Mouse (Mus musculus): ENCODE measurements at regions not wholly inside any gene's neighbourhood (a gene's known extent, or its start where the extent isn't known, plus 50 kb on each side); places are given as distances from the start of the nearest gene placed in this dataset.

DNA sequence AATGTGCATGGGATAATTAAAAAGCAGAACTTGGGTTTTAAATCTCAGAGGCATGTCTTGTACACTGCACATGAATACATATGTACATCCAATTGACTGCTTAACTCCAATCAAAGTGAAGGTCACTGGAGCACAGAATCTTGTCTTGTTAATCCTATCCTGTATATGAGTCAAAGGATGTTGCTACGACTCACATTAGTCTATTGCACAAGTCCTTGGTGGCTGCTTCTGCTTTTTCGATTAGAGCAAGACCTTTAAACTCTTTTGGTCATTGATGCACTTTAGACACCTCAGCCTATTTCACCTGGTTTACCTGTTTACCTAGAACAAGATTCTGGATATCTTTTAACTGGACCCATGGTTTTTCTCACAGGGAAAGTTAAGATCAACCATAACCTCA, 1008.5 kb upstream of the Cited2 start:
- no peak for DNase-seq (ENCODE audit: low read depth, low spot score)

DNA sequence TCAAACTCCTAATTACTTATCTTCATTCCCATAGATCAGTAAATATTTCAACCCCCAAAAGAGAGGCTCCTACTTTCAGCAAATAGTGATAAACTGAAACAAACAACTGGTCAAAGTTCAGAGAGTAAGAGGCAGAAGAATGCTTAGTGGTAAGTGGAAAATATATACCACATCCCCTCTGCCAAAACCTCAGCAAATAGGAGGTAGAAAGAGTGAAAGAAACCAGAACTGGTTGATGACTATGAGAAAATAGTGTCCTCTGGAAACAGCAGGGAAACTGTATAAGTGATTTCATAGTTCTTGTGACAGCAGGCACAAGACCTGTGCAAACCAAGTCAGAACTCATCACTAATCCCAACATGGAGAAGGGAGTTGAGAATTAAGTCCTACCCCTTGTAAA, 980.8 kb upstream of the Cited2 start:
- DNase-seq (ENCODE audit: low read depth, low spot score): no peak

DNA sequence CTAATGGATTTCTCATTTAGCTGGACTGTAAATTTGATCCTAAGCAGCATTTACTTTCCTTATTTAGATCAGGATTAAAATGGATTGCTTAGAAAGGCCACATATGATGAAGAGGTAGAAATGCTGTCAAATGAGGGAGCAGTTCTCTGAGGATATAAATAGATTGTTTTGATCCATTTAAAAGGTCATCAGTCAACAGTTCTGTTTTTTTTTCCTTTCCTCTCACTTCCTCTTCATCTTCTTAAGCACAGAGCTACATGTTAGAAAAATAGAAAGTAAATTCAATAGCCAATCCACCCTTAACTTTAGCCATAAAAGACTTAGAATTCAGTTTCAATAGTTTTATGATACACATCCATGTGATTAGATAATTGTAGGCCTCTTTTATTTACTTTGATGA, 971.5 kb upstream of the Cited2 start:
- no peak for DNase-seq (ENCODE audit: low read depth, low spot score)

DNA sequence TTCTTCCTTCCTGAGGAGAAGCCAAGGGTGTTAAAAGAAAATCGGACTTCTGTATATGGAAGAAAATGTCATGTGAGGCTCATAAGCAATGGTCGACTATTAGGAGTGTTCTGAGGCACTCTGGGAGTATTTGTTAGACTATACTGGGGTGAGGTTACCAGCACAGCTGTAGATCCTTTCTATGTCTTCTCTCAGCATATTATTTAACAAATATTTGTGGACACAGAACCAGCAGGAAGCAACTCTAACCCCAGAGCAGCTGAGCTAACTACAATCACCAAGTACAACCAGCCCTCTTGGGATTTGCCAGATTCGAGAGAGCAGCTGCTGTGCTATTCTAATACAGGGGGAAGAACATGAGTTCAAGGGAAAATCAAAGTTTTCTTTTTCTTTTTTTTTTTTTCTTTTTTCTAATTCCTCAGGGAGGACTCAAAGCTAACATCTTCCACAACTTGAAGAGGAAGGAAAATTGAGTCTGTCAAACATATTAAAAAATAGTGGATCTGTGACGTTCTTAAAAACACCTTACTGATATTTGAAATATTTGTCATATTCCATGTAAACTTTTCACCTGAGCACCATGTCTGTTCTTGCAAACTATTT, 933.3 kb upstream of the Cited2 start:
- DNase-seq (ENCODE audit: low read depth, low spot score): no peak

DNA sequence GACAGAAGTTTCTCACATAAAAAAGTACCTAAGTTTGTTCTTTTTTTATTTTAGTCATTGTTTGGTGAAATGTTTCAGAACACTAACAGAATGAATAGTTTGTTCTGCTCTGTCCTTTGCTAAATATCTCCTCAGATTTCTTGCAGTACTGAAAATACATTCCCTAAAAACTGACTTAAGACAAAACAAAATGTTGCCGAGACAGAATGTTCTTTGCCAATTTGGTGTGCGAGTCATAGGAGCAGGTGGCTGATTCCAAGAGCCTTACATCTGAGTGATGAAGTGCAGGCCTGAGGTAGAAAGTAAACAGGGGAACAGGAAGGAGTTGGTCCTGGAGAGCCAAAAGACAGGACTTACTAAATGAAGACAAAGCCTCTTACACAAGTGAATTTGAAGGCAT, 919.0 kb upstream of the Cited2 start:
- no peak for DNase-seq (ENCODE audit: low read depth, low spot score)

DNA sequence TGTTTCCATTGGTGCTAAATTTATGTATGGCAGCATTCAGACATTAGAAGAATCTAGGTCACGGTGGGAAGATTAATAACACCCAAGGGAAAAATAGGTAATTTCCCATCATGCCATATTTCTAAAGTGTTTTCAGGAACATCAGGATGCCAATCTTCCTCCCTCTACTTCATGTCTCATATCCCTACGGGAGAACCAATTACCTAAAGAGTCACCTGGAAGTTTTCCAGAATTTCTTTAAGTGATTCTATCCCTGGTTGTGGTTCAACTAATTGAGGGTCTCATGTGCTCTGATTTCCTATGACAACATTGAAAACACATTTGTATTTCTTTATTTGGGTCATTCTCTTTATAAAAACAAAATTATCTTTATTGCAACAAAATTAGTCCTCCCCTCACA, 912.3 kb upstream of the Cited2 start:
- DNase-seq (ENCODE audit: low read depth, low spot score): no peak

DNA sequence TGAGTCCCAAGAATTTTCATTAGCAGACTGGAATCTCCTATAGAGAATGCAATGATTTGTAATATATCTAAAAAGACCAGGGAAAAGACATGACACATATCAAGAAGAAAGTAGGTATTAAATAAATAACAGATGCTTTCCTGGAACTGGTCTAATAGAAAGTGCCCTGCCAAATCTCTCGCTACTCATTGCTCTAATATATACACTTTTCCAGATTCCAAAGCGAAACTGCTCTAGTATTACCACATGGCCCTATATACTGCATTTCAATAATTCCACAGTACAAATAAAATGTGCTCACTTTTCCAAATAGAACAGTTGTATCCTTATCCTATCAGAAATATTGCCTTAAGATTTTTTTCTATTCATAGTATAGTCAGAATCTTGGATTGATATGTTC, 909.0 kb upstream of the Cited2 start:
- no peak for DNase-seq (ENCODE audit: low read depth, low spot score)

DNA sequence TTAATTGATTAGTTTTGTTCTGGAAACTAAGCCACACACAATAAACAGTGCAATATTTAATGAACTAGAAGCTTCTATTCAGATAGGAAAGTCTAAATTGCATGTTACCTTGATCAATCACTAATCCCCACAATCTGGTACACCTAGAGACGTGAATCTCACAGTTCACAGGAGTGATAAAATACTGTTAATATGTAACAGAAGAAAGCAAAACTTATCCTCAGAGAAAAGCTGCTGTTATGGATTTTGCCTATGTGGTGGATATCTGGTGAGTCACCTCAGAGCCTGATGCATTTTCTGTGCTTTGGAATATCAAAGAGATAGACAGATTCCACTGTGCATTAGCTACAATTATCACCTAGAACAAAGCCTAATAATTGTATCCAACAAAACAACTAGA, 861.5 kb upstream of the Cited2 start:
- no peak for DNase-seq (ENCODE audit: low read depth, low spot score)

DNA sequence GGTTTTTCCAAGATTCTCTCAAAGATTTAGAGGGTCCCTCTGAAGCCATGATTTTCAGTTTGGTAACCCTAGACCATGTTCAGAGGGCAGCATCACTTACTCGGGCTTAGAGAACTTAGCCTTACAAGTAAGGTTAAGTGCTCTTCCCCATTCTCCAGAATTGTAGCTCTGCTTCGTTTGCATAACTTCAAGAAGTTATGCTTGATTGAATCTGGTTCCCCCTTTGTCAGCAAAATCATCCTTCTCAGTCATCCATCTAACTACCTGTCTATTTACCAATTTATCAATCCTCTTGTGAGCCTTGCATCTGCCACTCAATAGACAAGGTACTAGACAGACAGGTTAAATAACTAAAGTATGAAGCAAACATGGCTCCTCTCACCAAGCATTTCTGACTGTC, 856.1 kb upstream of the Cited2 start:
- no peak for DNase-seq (ENCODE audit: low read depth, low spot score)

DNA sequence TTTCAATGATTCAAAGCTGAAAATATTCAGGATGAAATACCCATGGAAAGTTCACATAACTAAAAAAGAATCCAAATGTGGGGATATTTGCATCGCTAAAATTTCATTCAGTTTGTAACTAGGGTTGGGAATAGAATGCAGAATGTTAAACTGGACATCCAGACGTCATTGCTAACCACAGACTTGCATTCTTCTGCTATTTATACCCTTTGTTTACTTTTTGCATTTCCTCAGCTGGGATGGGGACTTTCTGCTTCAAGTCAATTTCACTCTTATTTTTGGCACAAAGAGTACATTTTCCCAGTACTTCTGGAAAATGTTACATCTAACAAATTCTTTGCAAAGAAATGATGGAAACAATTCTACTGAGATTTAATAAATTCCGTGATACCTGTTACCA, 848.9 kb upstream of the Cited2 start:
- no peak for DNase-seq (ENCODE audit: low read depth, low spot score)

DNA sequence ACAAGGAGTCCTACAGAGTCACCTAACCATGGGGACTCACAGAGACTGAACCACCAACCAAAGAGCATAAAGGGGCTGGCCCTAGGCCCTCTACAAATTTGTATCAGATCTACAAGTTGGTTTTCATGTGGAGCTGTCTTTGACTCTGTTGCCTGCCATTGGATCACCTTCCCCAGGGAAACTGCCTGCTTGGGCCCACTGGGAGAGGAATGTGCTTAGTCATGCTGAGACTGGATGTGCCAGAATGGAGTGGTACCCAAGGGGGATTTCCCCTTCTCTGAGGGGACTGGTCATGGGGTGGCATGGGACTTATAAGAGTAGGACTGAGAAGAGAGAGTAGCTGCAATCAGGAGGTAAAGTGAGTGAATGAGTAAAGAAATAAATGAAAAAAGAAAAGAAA, 844.8 kb upstream of the Cited2 start:
- no peak for DNase-seq (ENCODE audit: low read depth, low spot score)

DNA sequence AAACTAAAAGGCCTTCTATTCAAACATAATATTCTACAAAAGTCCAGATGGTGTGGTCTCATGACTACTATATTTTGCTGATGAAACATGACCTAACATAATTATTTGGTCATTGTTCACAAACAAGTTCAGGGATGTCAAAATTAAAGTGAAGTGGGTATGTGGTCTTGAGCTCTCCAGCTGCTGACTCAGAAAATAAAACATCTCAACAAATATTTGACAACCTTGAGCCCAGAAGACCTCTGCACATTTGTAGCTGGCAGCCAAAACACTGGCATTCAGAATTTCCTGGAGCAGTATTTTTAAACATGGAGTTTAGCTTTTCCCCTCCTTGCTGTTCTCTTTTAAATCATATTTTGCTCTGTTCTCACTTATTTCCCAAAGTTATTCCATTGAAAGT, 829.7 kb upstream of the Cited2 start:
- no peak for DNase-seq (ENCODE audit: low read depth, low spot score)

DNA sequence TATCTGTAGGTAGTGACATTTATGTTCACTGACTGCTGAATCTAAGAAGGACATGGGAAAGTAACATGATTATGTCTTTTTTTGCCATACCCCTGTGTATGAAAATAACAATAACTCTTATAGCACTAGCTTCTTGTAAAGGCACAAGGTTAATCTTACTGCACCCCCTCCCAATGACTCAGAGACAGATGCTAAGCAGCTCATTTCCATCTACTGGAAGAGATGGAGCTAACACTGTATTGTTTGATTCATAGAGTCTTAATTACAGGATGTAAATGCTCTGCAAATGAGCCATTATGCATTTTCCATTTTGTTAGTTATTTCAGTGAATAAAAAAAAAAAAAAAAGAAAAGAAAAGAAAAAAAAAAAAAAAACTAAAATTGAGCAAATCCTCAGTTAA, 827.7 kb upstream of the Cited2 start:
- DNase-seq (ENCODE audit: low read depth, low spot score): peak; percentile 16

DNA sequence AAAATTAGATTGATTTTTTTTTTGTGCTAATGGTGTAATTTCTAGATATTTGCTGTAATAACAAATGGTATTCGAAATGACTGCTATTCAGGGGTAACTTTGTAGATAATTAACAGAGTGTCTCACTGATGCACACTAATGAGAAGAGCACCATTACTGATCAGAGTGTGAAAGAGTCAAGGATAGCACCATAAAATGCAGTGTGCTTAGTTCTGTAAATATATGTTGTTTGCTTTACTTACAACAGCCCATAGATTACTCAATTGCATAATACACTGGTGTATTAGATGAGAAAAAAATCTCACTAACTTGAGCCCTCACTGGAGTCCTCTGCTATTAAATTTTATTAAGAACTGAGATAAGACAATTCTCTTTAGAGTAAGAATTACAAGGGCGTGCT, 800.1 kb upstream of the Cited2 start:
- DNase-seq (ENCODE audit: low read depth, low spot score): no peak

DNA sequence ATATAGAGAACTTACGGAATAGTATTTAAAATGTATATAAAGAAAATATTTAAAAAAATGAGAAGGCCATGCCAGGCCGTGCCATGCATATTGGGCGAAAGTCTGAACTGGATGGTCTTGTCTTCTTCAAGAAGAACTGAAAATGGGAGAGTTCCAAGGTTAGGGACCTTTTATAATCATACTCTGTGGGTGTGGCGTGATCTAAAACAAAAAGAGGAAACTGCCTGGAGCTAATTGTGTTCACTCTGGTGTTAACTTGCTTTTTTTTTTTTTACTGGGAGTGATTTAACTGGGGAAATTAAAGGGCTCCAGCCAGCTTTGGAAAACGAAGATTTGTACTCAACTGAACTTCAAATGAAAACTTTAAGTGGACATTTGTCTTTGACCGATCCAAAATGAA, 799.2 kb upstream of the Cited2 start:
- DNase-seq (ENCODE audit: low read depth, low spot score): no peak

DNA sequence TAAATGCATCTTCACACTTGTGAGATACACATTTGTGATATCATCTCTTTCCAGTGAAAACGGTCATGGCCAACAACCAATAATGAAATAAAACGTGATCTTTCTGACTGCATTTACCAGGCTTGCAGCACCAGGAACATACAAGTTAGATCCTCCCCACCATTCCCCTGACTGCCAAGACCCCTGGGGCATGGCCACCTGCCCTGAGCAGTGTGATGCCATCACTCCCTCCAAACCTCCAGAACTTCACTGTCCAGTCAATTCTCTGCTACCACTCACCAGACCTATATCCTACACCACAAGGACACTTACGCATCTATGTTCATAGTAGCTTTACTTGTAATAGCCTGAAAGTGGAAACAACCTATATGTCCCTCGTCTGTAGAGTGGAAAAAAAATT, 785.3 kb upstream of the Cited2 start:
- DNase-seq (ENCODE audit: low read depth, low spot score): no peak

DNA sequence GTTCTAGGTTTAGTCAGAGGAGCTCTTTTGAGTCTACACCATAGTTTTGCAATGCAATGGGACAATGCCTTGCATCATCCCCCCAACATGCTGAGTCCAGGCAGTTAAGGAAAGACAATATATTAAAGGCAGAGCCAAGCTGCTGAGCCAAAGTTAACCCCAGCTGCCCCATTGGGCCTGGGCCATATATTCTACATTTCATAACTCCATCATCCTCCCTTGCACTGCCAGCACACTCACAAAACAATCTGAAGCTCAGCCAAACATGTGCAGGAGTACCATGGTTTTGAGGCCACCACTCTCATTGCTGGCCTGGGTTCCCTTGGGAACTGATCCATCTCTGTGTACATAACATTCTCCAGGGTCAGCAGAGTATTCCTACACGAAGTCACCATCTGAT, 771.4 kb upstream of the Cited2 start:
- no peak for DNase-seq (ENCODE audit: low read depth, low spot score)

DNA sequence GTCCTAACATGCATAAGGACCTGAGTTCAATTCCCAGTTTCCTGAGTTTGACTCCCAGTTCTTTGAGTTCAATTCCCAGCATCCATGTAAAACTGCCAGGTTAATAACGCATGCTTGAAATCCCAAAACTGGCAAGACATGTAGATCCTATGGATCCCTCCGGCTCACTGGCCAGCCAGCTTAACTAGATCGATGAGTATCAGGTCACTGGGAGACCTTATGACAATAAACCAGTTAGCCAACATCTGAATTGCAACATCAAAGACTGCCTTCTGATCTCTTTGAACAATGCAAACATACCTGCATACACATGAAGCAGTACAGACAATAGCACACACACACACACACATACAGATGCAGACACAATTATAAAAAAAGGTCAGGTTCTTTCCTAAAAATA, 762.0 kb upstream of the Cited2 start:
- no peak for DNase-seq (ENCODE audit: low read depth, low spot score)

DNA sequence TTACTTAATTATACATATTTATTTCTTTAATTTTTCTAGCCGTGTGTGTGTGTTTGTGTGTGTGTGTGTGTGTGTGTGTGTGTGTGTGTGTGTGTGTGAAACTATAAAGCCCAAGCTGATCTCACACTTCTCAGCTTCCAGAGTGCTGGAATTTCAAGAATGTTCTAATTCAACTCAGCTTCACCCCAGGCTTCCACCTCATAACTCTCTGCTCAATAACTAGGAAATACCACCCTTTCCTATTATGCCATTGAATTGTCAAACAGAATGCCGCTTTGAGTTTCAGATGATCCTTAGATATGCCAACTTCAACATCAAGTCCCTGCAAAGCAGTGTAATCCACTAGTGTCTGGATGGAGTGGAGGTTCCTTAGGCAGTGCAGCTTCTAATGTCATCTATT, 760.6 kb upstream of the Cited2 start:
- no peak for DNase-seq (ENCODE audit: low read depth, low spot score)

DNA sequence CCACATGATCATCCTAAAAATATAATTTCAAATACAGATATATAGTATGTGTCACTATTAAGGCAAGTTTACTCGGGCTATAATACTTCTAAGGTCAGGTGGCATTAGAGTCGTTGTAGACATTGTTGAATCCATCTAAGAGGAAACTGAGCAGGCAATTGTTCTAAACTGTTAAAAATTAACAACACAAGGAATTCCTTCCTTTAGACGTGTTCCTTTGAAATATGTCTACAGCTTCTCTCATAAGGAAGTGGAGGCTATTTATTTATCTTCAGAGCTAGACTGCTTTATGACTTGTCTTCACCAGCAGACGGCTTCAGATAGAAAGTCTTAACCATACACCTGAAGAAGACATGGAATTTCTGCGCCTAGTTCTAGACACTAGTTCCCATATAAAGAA, 744.2 kb upstream of the Cited2 start:
- no peak for DNase-seq (ENCODE audit: low read depth, low spot score)

DNA sequence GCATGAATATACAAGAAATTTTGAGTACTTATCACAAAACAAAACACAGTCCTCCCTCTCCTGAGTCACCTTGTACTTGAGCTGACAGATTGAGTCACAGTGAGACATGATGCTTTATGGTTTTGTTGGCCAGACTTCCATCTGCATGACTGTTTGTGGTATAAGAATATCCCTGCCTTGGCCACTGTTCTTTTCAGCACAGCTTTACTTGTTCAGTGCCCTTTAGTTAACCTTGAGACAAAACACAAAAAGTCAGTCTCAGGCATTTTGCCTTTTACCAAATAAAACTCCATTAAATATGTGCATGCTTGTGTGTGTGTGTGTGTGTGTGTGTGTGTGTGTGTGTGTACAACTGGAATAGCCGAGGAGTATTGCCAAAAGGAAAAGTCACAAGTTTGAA, 732.8 kb upstream of the Cited2 start:
- no peak for DNase-seq (ENCODE audit: low read depth, low spot score)

DNA sequence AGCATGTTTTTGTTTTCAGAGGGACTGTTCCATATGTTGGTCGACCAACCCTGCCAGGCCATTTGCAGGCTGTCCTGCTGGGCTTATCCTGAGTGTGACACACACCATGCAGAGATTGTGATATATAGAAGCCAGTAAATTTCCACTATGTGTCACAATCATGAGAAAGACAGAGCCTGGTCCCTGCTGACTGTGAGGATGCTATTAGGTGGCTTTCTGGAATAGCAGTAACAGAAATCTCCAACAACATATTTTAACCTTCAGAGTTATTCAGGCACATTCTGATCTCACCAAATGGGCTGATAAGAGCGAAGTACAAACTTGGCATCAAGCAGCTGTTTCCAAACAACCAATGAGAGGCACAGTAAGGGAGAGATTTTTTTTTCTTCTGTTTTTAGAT, 729.2 kb upstream of the Cited2 start:
- DNase-seq (ENCODE audit: low read depth, low spot score): no peak

DNA sequence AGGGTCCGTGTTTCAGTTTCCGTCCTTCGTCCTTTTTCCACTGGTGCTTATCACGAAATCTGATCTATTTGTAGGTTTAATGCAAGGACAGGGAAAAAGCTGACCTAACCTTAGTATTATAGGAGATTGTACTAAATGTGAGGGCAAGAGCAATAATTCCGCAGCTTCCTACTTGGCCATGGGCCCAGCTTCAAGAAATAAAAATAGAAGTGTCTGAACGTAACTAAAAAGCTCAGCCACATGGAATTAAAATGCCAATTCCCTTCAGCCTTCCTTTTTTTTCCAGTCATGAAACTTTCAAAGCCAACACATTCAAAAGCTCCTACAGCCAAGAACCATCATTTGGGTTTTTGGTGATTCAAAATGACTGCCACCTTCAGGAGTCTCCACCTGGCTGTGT, 728.5 kb upstream of the Cited2 start:
- no peak for DNase-seq (ENCODE audit: low read depth, low spot score)

DNA sequence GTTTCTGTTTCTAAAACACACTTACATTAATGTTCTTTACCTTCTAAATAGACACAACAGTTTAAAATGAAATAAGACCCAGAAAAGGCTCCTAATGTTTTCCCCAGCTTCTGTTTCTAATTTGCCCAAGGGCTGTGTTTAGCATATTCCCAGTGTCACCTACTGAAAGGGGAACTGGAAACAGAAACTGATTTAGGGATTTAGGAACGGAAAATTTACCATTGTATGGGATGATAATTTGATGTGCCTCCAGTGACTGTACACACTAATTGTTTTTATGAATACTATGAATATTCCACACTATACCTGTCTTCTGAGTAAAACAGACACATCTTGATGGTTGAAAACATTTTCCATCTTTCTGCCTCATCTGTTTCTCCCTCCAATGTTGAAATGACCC, 728.0 kb upstream of the Cited2 start:
- DNase-seq (ENCODE audit: low read depth, low spot score): no peak

Data from telencephalon, adult 2 months (tissue).